Mouse (Mus musculus): Measurements from ENCODE around the gene Il22. TPM values are rescaled to one million over a fixed set of nuclear protein-coding genes. Genes with fewer than 3 reads are reported as not detected.
"Not testable (repeated sequence)": the region's sequence is repeated elsewhere in the genome, so short reads cannot be mapped to it uniquely, and the experiment has no call there.

Gene Il22
- not detected in 2 replicates for polyA plus RNA-seq (2016; fragmentation: Nextera tagmentation; extraction: Ambion mirVana)

DNA sequence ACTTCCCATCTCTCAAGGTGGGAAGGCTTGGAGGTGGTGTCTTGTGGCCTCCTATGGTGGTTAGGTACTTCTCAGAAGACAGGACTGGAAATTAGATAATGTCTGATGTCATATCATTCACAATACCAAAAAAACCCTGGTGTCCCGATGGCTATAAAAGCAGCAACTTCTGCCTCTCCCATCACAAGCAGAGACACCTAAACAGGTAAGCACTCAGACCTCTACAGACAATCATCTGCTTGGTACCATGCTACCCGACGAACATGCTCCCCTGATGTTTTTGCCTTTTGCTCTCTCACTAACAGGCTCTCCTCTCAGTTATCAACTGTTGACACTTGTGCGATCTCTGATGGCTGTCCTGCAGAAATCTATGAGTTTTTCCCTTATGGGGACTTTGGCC lies at the start of gene Il22:
Gene Il22, plus strand, starts transcription at position 301 of the 400 bp plus-strand sequence.
- Histone ChIP-seq H3K4me2 (replicated peaks) (no peak within 1 kb of the TSS), H3K27me3 (no peaks in the 10 kb centered on the region), H3K9me3 (replicated peaks) (no peaks in the 10 kb centered on the region), H3K4me3 (no peak within 1 kb of the TSS), H3K36me3 (no peaks in the 10 kb centered on the region), H3K9ac (no peak within 1 kb of the TSS), H3K27ac (no peak within 1 kb of the TSS), H3K4me1 (no peaks in the 10 kb centered on the region)
- WGBS: 93% methylated on average over 4 of the region's 4 CpGs
- ATAC-seq (ENCODE audit: low FRiP score): no peak

DNA sequence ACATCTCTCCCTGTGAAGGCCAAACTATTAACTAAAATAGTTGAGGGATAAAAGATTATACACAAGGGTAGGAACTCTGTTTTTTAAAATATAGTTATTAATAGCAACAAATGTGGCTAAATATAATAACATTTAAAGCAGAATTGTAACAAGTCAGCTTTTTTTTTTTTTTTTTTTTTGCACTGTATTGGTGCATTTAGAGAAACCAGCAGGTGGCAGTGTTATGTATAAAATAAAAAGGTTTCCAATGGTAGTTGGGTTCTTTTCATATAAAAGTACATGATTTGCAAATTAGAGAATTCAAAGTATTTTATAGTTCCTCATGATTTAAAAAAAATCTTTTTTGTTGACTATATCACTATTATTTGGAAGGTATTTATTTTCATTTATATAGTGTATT lies 48.8 kb upstream of the Il22 start:
- peaks cover 62% of the 10 kb centered on the region for H3K36me3 ChIP-seq
- H3K4me1 ChIP-seq: no peaks in the 10 kb centered on the region
- H3K4me3 ChIP-seq: no peak overlapping the region
- no peak overlapping the region for H3K27ac ChIP-seq
- no peaks in the 10 kb centered on the region for H3K27me3 ChIP-seq
- no peak for ATAC-seq (ENCODE audit: low FRiP score)
- H3K9ac ChIP-seq: no peak overlapping the region
- 0 out of 2 replicates have a peak, but pooled peaks cover 5% of the 10 kb centered on the region for H3K9me3 ChIP-seq (replicated peaks)
- no peak overlapping the region for H3K4me2 ChIP-seq (replicated peaks)

DNA sequence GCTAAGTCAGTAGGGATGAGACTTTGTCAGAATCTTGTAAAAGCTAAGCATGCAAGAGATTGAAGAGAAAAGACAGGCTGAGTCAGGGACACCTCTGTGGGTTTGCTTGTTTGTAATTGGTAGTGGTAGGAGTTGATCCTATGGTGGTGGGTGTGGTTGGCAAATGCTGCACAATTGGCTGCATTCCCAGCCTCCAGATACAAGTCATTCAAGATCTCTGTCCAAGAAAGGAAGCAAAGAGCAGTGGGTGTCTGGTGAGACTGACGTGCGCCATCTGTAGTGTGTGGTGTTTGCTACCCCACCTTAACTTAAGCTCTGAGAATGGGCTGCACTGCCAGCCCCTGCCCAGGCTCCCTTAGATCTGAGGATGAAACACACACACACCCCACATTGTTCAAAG lies 43.6 kb upstream of the Il22 start:
- H3K27me3 ChIP-seq: no peaks in the 10 kb centered on the region
- H3K4me1 ChIP-seq: no peaks in the 10 kb centered on the region
- H3K4me3 ChIP-seq: no peak overlapping the region
- peaks cover 81% of the 10 kb centered on the region for H3K36me3 ChIP-seq
- 98% methylated on average over 2 of the region's 2 CpGs for WGBS
- no peak overlapping the region for H3K9ac ChIP-seq
- 0 out of 2 replicates have a peak, but pooled peaks cover 5% of the 10 kb centered on the region for H3K9me3 ChIP-seq (replicated peaks)
- no peak overlapping the region for H3K27ac ChIP-seq
- H3K4me2 ChIP-seq (replicated peaks): no peak overlapping the region
- no peak for ATAC-seq (ENCODE audit: low FRiP score)

- ATAC-seq (ENCODE audit: low FRiP score): no peak
- H3K36me3 ChIP-seq: peaks cover 36% of the 10 kb centered on the region
These were observed 35.5 kb upstream of the Il22 start for GRCm38 (mm10) chr10:118169212-118169611.

GRCm38 (mm10) chr10:118172416-118172815 lies 32.3 kb upstream of the Il22 start:
- Histone ChIP-seq H3K4me1 (no peaks in the 10 kb centered on the region), H3K9ac (no peak overlapping the region), H3K27ac (no peak overlapping the region), H3K36me3 (peaks cover 8% of the 10 kb centered on the region; the same call in 1 of the 2 replicates), H3K9me3 (replicated peaks) (no peaks in the 10 kb centered on the region), H3K4me2 (replicated peaks) (no peak overlapping the region), H3K4me3 (no peak overlapping the region), H3K27me3 (no peaks in the 10 kb centered on the region)
- no peak for ATAC-seq (ENCODE audit: low FRiP score)
- WGBS: 76% methylated on average over 8 of the region's 8 CpGs

More at GRCm38 (mm10) chr10:118169212-118169611, 35.5 kb upstream of the Il22 start:
- no peaks in the 10 kb centered on the region for H3K27me3 ChIP-seq
- no peaks in the 10 kb centered on the region for H3K9me3 ChIP-seq (replicated peaks)
- no peak overlapping the region for H3K9ac ChIP-seq
- WGBS: 51% methylated on average over 12 of the region's 12 CpGs
- no peaks in the 10 kb centered on the region for H3K4me1 ChIP-seq
- no peak overlapping the region for H3K27ac ChIP-seq
- no peak overlapping the region for H3K4me2 ChIP-seq (replicated peaks)
- no peak overlapping the region for H3K4me3 ChIP-seq

GRCm38 (mm10) chr10:118172876-118173275 lies 31.9 kb upstream of the Il22 start:
- no peak for ATAC-seq (ENCODE audit: low FRiP score)
- Histone ChIP-seq H3K4me3 (no peak overlapping the region), H3K36me3 (peaks cover 8% of the 10 kb centered on the region; the same call in 1 of the 2 replicates), H3K27me3 (no peaks in the 10 kb centered on the region), H3K4me1 (no peaks in the 10 kb centered on the region), H3K9me3 (replicated peaks) (no peaks in the 10 kb centered on the region), H3K9ac (no peak overlapping the region), H3K4me2 (replicated peaks) (no peak overlapping the region), H3K27ac (no peak overlapping the region)
- WGBS: 93% methylated on average over 3 of the region's 3 CpGs

DNA sequence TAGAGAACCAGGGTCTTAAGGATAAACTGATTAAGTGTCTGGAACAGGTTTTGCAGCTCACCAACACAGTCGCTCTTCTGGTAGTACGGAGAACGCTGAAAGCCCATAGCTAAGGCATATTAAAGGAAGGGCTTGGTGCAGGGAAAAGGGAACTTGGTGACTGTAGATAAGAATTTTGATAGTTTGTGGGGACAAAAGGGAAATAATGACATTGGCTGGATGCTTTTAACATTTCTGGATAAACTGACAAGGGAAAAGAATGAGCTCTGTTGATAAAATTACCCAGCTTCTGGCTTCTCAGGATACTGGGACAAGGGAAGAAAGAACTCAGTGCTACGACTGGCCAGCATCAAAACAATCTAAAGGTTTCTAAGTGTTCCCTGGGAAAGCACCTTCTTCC lies 29.2 kb upstream of the Il22 start:
- not testable (repeated sequence) for H3K4me3 ChIP-seq; ATAC-seq (ENCODE audit: low FRiP score); H3K27me3 ChIP-seq; H3K27ac ChIP-seq; H3K4me2 ChIP-seq (replicated peaks); H3K4me1 ChIP-seq; H3K9me3 ChIP-seq (replicated peaks); H3K36me3 ChIP-seq; H3K9ac ChIP-seq
- WGBS: 90% methylated on average over 4 of the region's 4 CpGs

- no peak for ATAC-seq (ENCODE audit: low FRiP score)
- Histone ChIP-seq H3K4me2 (replicated peaks) (no peak overlapping the region), H3K27ac (no peak overlapping the region), H3K9ac (no peak overlapping the region), H3K27me3 (no peaks in the 10 kb centered on the region), H3K4me3 (no peak overlapping the region), H3K4me1 (no peaks in the 10 kb centered on the region), H3K9me3 (replicated peaks) (no peaks in the 10 kb centered on the region), H3K36me3 (no peaks in the 10 kb centered on the region)
- WGBS: 87% methylated on average over 10 of the region's 10 CpGs
These were observed 26.0 kb upstream of the Il22 start for GRCm38 (mm10) chr10:118178735-118179151.

DNA sequence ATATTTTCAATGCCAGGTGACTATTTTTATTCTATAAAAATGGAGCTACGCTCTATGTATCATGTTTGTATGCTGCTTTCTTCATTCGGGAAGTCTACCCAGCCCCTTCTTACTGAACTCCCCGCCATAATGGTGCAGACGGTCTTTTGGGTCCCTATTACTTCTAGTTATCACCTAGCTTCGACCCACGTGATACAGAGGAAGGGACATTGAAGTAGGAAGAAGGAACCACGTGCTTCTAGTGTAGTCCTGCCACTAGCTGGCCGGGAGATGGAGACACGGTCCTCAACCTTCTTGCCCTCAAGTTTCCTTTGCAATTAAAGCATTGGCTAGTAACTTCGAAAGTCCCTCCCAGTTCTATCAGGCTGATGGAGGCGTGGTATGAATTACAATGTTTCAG lies 25.5 kb upstream of the Il22 start:
- H3K36me3 ChIP-seq: no peaks in the 10 kb centered on the region
- H3K4me3 ChIP-seq: no peak overlapping the region
- no peak overlapping the region for H3K4me2 ChIP-seq (replicated peaks)
- H3K9ac ChIP-seq: no peak overlapping the region
- WGBS: 85% methylated on average over 11 of the region's 11 CpGs
- no peak overlapping the region for H3K27ac ChIP-seq
- ATAC-seq (ENCODE audit: low FRiP score): no peak
- H3K9me3 ChIP-seq (replicated peaks): no peaks in the 10 kb centered on the region
- no peaks in the 10 kb centered on the region for H3K4me1 ChIP-seq
- H3K27me3 ChIP-seq: no peaks in the 10 kb centered on the region

- not testable (repeated sequence) for ATAC-seq (ENCODE audit: low FRiP score)
These were observed 9.6 kb upstream of the Il22 start for GRCm38 (mm10) chr10:118195150-118195549.

DNA sequence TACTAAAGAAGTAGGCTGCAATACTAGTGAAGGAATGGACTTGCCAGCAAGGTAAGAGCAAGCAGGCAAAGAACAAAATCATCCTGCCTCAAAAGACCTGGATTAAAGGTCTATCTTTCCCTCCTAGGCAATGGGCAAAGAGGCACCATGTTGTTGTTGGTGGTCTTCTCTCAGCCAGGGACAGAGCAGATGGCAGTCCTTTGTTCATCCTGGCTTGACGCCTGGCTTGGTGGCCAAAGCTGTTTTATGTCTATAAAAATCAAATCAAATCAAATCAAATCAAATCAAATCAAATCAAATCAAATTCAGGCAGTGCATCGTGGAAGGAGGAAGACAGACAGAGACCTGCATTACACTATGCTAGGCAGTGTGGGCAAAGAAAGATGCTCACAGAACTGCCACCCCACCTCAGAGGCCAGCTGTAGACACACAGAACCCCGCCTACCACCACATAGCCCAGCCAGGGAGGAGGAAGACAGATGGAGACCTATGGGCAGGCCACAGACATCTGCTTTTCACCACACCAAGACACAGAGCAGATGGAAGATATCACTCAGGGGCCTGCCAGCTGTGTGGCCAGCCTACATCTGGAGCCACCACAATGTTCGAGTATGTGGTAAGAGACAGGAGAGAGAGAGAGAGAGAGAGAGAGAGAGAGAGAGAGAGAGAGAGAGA lies 11.1 kb downstream of the Il22 start:
- not testable (repeated sequence) for H3K4me1 ChIP-seq, H3K27ac ChIP-seq

More at GRCm38 (mm10) chr10:118195150-118195549, 9.6 kb upstream of the Il22 start:
- not testable (repeated sequence) for H3K27ac ChIP-seq; H3K9ac ChIP-seq; H3K27me3 ChIP-seq; H3K9me3 ChIP-seq (replicated peaks); H3K4me1 ChIP-seq; H3K4me3 ChIP-seq; H3K36me3 ChIP-seq; H3K4me2 ChIP-seq (replicated peaks)
- WGBS: 31% methylated on average over 3 of the region's 3 CpGs

GRCm38 (mm10) chr10:118227629-118228028 lies 22.9 kb downstream of the Il22 start:
- no CpG with 5 or more reads among the region's 2 CpGs for WGBS

More for the DNA sequence above, 11.1 kb downstream of the Il22 start:
- H3K36me3 ChIP-seq; H3K27me3 ChIP-seq; H3K4me3 ChIP-seq; H3K9me3 ChIP-seq (replicated peaks); H3K9ac ChIP-seq; H3K4me2 ChIP-seq (replicated peaks); ATAC-seq (ENCODE audit: low FRiP score): not testable (repeated sequence)
- WGBS: 83% methylated on average over 3 of the region's 4 CpGs

DNA sequence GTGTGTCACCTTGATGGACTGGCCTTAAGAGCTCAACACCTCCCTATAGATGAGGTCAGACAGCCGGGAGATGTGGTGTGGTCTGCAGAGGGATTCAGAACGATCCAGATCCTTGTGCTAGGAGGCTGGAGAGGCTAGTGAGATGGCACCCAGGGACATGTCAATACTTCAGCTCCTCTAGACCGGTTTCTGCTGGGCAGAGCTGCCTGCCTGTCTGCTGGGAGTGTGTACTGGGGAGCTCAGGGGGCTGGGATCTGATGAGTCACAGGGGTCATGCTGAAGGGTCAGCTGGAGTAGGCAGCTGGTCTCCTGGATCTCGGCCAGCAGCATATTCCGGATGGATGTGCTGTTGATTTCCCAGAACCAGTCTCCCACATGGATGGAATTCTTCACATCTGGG lies 27.9 kb downstream of the Il22 start:
- not testable (repeated sequence) for H3K36me3 ChIP-seq; H3K9ac ChIP-seq; H3K27ac ChIP-seq; H3K27me3 ChIP-seq; ATAC-seq (ENCODE audit: low FRiP score); H3K4me2 ChIP-seq (replicated peaks); H3K4me3 ChIP-seq; H3K9me3 ChIP-seq (replicated peaks); H3K4me1 ChIP-seq
- no CpG with 5 or more reads among the region's 5 CpGs for WGBS

More at GRCm38 (mm10) chr10:118227629-118228028, 22.9 kb downstream of the Il22 start:
- not testable (repeated sequence) for H3K36me3 ChIP-seq; H3K9me3 ChIP-seq (replicated peaks); H3K4me2 ChIP-seq (replicated peaks); H3K4me3 ChIP-seq; H3K27me3 ChIP-seq; H3K9ac ChIP-seq; H3K4me1 ChIP-seq; H3K27ac ChIP-seq; ATAC-seq (ENCODE audit: low FRiP score)
